In genomic region chr6:138402031-138402430, GRCm38 (mm10) we compare ENCODE assay signal across 29 mouse cellular contexts.
DNase-seq lines count a peak whose midpoint lies in the region; ATAC-seq lines count a peak whose summit lies in the region.
"Had no signal": no experiment of that assay in that cellular context is flagged by ENCODE, and none has a peak within 500 bp of the region (broad histone marks: within the 10 kb centered on the region; RNA-seq: fewer than 3 reads in every experiment).

No protein-coding gene starts in this region.

- no peak overlapping the region for H3K27ac ChIP-seq in intestine, embryonic 16.5 days (ENCODE audit: low read length)
- H3K27ac ChIP-seq in limb, embryonic 10.5 days: no peak overlapping the region
- H3K27ac ChIP-seq: embryonic facial prominence, embryonic 13.5 days; embryonic facial prominence, embryonic 15.5 days; forebrain, embryonic 10.5 days; forebrain, embryonic 12.5 days had no signal

- no peak for DNase-seq in frontal cortex, postnatal 10 days (ENCODE audit: low spot score in 2 of 2)
- DNase-seq in brain, adult 2 months (ENCODE audit: low read depth, low spot score): peak; percentile 52
- no peak for DNase-seq in limb, embryonic 10.5 days (ENCODE audit: low spot score)
- DNase-seq: adrenal gland, adult 8-10 months; adrenal gland, postnatal 14 days; adrenal gland, postnatal 36 days; B cell, adult 2 months; cerebellum, adult 11 months; cerebellum, adult 18-20 months; cerebellum, adult 8-10 months; cerebellum, adult 9-11 months; cerebellum, postnatal 14 days; cerebellum, postnatal 36 days; embryo, embryonic 11 days had no signal

- no peaks in the 10 kb centered on the region for H3K36me3 ChIP-seq in intestine, embryonic 16.5 days (ENCODE audit: control insufficient read depth, insufficient read depth, low read length)
- no peaks in the 10 kb centered on the region for H3K36me3 ChIP-seq in limb, embryonic 10.5 days
- H3K36me3 ChIP-seq: embryonic facial prominence, embryonic 13.5 days; embryonic facial prominence, embryonic 15.5 days; forebrain, embryonic 12.5 days; G1E had no signal

- no peaks in the 10 kb centered on the region for H3K9me3 ChIP-seq in intestine, embryonic 16.5 days (ENCODE audit: control insufficient read depth, low read length)
- no peaks in the 10 kb centered on the region for H3K9me3 ChIP-seq in limb, embryonic 10.5 days (replicated peaks)
- H3K9me3 ChIP-seq: embryonic facial prominence, embryonic 13.5 days; embryonic facial prominence, embryonic 15.5 days; forebrain, embryonic 10.5 days; forebrain, embryonic 12.5 days had no signal

- no peaks in the 10 kb centered on the region for H3K27me3 ChIP-seq in intestine, embryonic 16.5 days (replicated peaks; ENCODE audit: control insufficient read depth, insufficient read depth, low read length)
- no peaks in the 10 kb centered on the region for H3K27me3 ChIP-seq in limb, embryonic 10.5 days (ENCODE audit: low read depth, poor library complexity, severe bottlenecking)
- H3K27me3 ChIP-seq: CH12.LX; embryonic facial prominence, embryonic 13.5 days; embryonic facial prominence, embryonic 15.5 days; forebrain, embryonic 12.5 days; Patski had no signal

- no peak overlapping the region for H3K4me3 ChIP-seq in intestine, embryonic 16.5 days (ENCODE audit: low read length)
- no peak overlapping the region for H3K4me3 ChIP-seq in limb, embryonic 10.5 days
- H3K4me3 ChIP-seq: embryonic facial prominence, embryonic 13.5 days; embryonic facial prominence, embryonic 15.5 days; erythroblast, embryonic 14.5 days; forebrain, embryonic 10.5 days; forebrain, embryonic 12.5 days had no signal

- peak; percentile 58 for ATAC-seq in frontal cortex, adult (ENCODE audit: low TSS enrichment)
- peak; percentile 72 for ATAC-seq in intestine, embryonic 16.5 days
- no peak for ATAC-seq in megakaryocyte-erythroid progenitor cell, adult 5-6 weeks (replicated peaks; ENCODE audit: low FRiP score, low TSS enrichment, poor library complexity, severe bottlenecking)
- ATAC-seq: activated CD4-positive, CD25-positive, alpha-beta regulatory T cell, adult 4 months; CD4-positive, CD25-positive, alpha-beta regulatory T cell, adult 4 months; forebrain, embryonic 14.5 days; forebrain, embryonic 16.5 days; Patski had no signal

- H3K4me2 ChIP-seq in intestine, embryonic 16.5 days (ENCODE audit: low read depth, low read length): no peak overlapping the region
- H3K4me2 ChIP-seq: embryonic facial prominence, embryonic 13.5 days; embryonic facial prominence, embryonic 15.5 days; forebrain, embryonic 12.5 days had no signal

- H3K4me1 ChIP-seq in intestine, embryonic 16.5 days (ENCODE audit: control insufficient read depth, insufficient read depth, low read length): no peaks in the 10 kb centered on the region
- H3K4me1 ChIP-seq in limb, embryonic 10.5 days: no peaks in the 10 kb centered on the region
- H3K4me1 ChIP-seq: embryonic facial prominence, embryonic 13.5 days; embryonic facial prominence, embryonic 15.5 days; forebrain, embryonic 10.5 days; forebrain, embryonic 12.5 days had no signal

- H3K9ac ChIP-seq in intestine, embryonic 16.5 days (ENCODE audit: low read depth, low read length): no peak overlapping the region
- H3K9ac ChIP-seq: embryonic facial prominence, embryonic 13.5 days; embryonic facial prominence, embryonic 15.5 days; forebrain, embryonic 12.5 days had no signal

- 46% methylated on average over 6 of the region's 6 CpGs for WGBS in intestine, embryonic 16.5 days
- WGBS in limb, embryonic 10.5 days: 87% methylated on average over 6 of the region's 6 CpGs
